1 mouse cellular context compared by ENCODE assay signal in the genomic region with DNA sequence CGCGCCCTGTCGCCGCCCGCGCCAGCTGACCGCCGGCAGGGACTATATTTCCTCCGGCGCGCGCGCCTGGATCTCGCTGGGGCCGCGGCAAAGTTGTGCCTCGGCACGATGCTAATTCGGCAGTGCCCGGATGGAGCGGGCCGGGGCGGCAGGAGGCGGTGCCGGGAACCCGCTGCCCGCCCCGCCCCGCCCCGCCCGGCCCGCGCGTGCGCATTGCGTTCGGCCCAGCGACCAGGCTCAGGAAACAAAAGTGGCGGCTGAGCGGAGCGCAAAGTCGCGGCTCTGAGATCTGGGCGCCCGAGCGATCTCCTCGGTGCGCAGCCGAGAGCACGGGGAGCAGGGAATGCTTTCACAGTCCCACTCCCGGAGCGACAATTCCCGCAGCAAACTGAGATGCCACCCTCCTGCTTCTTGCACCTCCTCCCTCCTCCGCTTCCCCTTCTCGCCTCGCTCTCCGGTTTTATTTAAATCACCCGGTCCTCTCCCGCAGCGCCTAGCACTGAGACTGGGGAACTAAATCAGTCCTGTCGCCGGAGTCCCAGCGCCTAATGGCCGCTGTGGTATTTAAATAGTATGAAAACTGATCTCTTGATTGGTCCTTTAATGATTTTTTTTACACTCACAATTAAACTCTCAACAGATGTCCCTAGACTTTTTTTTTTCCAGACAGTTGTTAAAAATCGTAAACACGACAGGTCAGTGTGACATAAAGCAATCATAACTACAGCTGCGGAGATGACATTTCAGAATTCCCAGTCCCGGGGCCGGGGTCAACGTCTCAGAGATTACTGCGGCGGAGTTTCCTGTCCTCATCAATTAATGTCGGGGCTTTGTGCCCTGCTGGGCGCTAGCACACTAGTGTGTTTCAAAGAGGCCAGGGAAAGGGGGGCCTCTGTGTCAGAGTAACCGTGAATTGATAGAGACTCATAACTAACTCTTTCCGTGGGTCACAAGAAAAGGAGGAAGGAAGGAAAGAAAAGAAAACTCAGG.
TF ChIP-seq lines count a peak whose summit lies in the region.

Gene Phf21b, minus strand, starts transcription at position 44 of the 990 bp plus-strand sequence.

TF ChIP-seq in C2C12, 6 proteins besides CTCF, POLR2A, EP300 and RAD21:
- no peak for TF ChIP-seq MYOD1 (IDR thresholded peaks at IDR 0.05; ENCODE audit: control insufficient read depth, insufficient read length, low read depth)
